Mouse (Mus musculus): Measurements from ENCODE around the gene Spop.

DNA sequence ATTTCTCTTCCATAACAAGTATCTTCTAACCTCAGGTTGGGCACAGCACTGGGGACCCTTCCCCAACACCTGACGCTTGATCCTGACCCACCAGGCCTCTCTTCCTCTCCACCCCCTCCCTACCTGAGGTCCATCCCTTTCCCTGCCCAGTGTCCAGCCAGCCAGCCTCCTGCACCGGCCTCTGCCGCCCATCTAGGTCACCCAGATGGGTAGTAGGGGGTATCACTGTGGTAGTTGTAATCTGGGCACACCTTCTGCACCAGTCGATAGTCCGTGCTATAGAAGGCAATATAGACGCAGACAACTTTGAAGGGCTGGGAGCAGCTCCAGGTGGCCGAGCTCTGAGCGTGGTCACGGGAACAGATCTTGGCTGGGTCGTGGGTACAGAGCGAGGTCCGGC, 96.8 kb downstream of the Spop start:
- no peak for TF ChIP-seq CTCF (IDR thresholded peaks at IDR 0.05; ENCODE audit: low read depth)
- no peak for TF ChIP-seq EP300 (optimal IDR thresholded peaks at IDR 0.05)
